In the genomic region with DNA sequence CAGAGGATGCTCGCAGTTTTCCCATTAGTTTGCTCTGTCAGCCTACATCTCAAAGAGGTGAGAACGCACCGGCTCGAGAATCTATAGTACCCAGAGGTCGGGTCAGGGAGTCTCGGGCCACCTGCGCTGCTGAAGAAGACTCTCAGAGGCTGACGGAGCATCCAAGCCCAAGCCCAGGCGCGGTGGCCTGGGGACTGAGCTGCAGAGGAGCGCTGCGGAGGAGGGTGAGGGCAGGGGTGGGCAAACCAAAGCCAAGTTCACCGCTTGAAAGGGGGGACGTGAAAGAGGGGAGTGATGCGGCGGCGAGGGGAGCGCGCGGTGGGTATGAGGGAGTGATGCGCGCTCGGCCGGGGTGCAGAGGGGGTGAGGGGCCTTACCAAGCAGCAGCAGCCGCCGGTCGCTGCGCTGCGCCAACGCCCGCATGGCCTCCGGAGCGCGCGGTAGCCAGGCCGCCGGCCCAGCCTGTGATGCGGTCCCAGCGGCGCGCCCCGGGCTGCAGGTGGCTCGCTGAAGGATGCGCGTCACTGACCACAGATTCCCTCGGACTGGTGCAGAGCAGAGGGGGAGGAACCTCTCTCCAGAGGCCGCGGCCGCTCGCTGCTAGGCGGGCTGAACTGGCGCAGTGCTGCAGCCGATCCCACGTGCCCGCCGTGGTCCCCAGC, we compare ENCODE assay signal across 8 mouse cellular contexts. TPM values are rescaled to one million over a fixed set of nuclear protein-coding genes. Genes with fewer than 3 reads are reported as not detected.
DNase-seq lines count a peak whose midpoint lies in the region; ATAC-seq and TF ChIP-seq lines count a peak whose summit lies in the region.

Gene Flt3 (minus strand): TSS at position 647 of the 662 bp plus-strand sequence.

- DNase-seq in layer of hippocampus, postnatal 10 days (ENCODE audit: low spot score in 2 of 2) = peak; percentile 24 to 37
- no peak for DNase-seq in layer of hippocampus, adult 9-10 months (ENCODE audit: low spot score)
- DNase-seq in forebrain, embryonic 14.5 days (ENCODE audit: low spot score) = no peak
- peak; percentile 25 for DNase-seq in kidney, adult 2 months
- no peak for DNase-seq in c-Kit-positive CD71-positive TER-119-positive erythroid progenitor cells, embryonic 14.5 days (ENCODE audit: low spot score)

- no peak within 1 kb of the TSS for H3K27ac ChIP-seq in brown adipose tissue, adult 24 weeks (replicated peaks; ENCODE audit: low read depth, low read length)
- no peak within 1 kb of the TSS for H3K27ac ChIP-seq in forebrain, embryonic 14.5 days (ENCODE audit: low read depth, low read length)
- H3K27ac ChIP-seq in kidney, adult 2 months (ENCODE audit: insufficient read depth, low read depth, low read length) = no peak within 1 kb of the TSS
- no peak within 1 kb of the TSS for H3K27ac ChIP-seq in lung, embryonic 16.5 days (ENCODE audit: low read length)
- no peak within 1 kb of the TSS for H3K27ac ChIP-seq in olfactory bulb, adult 2 months (ENCODE audit: insufficient read depth, low read depth, low read length)

- H3K4me3 ChIP-seq in brown adipose tissue, adult 24 weeks (ENCODE audit: insufficient read depth, low read depth, low read length) = peak within 1 kb of the TSS; percentile 7; the same call in 1 of the 2 replicates
- peak within 1 kb of the TSS; percentile 37 for H3K4me3 ChIP-seq in forebrain, embryonic 14.5 days (ENCODE audit: low read depth, low read length)
- H3K4me3 ChIP-seq in kidney, adult 2 months (ENCODE audit: insufficient read depth, low read depth, low read length) = no peak within 1 kb of the TSS; the same call in 1 of the 2 replicates
- H3K4me3 ChIP-seq in lung, embryonic 16.5 days (ENCODE audit: low read length) = peak within 1 kb of the TSS; percentile 35
- H3K4me3 ChIP-seq in olfactory bulb, adult 2 months (ENCODE audit: insufficient read depth, low read depth, low read length) = peak within 1 kb of the TSS; percentile 58

- no peaks in the 10 kb centered on the region for H3K4me1 ChIP-seq in brown adipose tissue, adult 24 weeks (ENCODE audit: control insufficient read depth, insufficient read depth, insufficient read length, low read length)
- H3K4me1 ChIP-seq in forebrain, embryonic 14.5 days (ENCODE audit: control insufficient read depth, insufficient read depth, low read length) = no peaks in the 10 kb centered on the region
- no peaks in the 10 kb centered on the region for H3K4me1 ChIP-seq in kidney, adult 2 months (ENCODE audit: control insufficient read depth, insufficient read depth, low read length)
- H3K4me1 ChIP-seq in lung, embryonic 16.5 days (replicated peaks; ENCODE audit: control insufficient read depth, insufficient read depth, low read length) = peaks cover 5% of the 10 kb centered on the region; the same call in 1 of the 2 replicates
- H3K4me1 ChIP-seq in olfactory bulb, adult 2 months (ENCODE audit: control insufficient read depth, insufficient read depth, low read length) = peaks cover 8% of the 10 kb centered on the region

- peak within 1 kb of the TSS; percentile 43 for H3K9ac ChIP-seq in forebrain, embryonic 14.5 days (ENCODE audit: low read length)
- peak within 1 kb of the TSS; percentile 32; the same call in 1 of the 2 replicates for H3K9ac ChIP-seq in lung, embryonic 16.5 days (ENCODE audit: low read length)

- H3K27me3 ChIP-seq in forebrain, embryonic 14.5 days (replicated peaks; ENCODE audit: control insufficient read depth, insufficient read depth, low read length) = peaks cover 32% of the 10 kb centered on the region
- H3K27me3 ChIP-seq in kidney, adult 2 months (replicated peaks; ENCODE audit: control insufficient read depth, insufficient read depth, low read length) = no peaks in the 10 kb centered on the region
- peaks cover 38% of the 10 kb centered on the region for H3K27me3 ChIP-seq in lung, embryonic 16.5 days (ENCODE audit: control insufficient read depth, insufficient read depth, low read depth, low read length)

- TF ChIP-seq POLR2A in kidney, adult 2 months (IDR thresholded peaks at IDR 0.05; ENCODE audit: low read depth, low read length) = no peak
- TF ChIP-seq POLR2A in olfactory bulb, adult 2 months (IDR thresholded peaks at IDR 0.05; ENCODE audit: insufficient read depth, low read depth, low read length) = no peak

- no peaks in the 10 kb centered on the region for H3K36me3 ChIP-seq in forebrain, embryonic 14.5 days (ENCODE audit: control insufficient read depth, insufficient read depth, low read length)
- no peaks in the 10 kb centered on the region for H3K36me3 ChIP-seq in kidney, adult 2 months (ENCODE audit: control insufficient read depth, insufficient read depth, low read length)
- no peaks in the 10 kb centered on the region for H3K36me3 ChIP-seq in lung, embryonic 16.5 days (ENCODE audit: control insufficient read depth, insufficient read depth, low read length)

- H3K4me2 ChIP-seq in forebrain, embryonic 14.5 days (ENCODE audit: low read length) = peak within 1 kb of the TSS; percentile 69
- peak within 1 kb of the TSS; percentile 57 for H3K4me2 ChIP-seq in lung, embryonic 16.5 days (ENCODE audit: low read depth, low read length)

- TF ChIP-seq CTCF in kidney, adult 2 months (conservative IDR thresholded peaks at IDR 0.05; ENCODE audit: insufficient read depth, insufficient read length, low read depth, low read length) = no peak
- TF ChIP-seq CTCF in olfactory bulb, adult 2 months (IDR thresholded peaks at IDR 0.05; ENCODE audit: insufficient read depth, low read depth, low read length) = no peak

- H3K9me3 ChIP-seq in forebrain, embryonic 14.5 days (replicated peaks; ENCODE audit: control insufficient read depth, low read length) = no peaks in the 10 kb centered on the region
- no peaks in the 10 kb centered on the region for H3K9me3 ChIP-seq in lung, embryonic 16.5 days (ENCODE audit: control insufficient read depth, low read length)

- WGBS in forebrain, embryonic 14.5 days = under 1% methylated on average over 56 of the region's 56 CpGs
- WGBS in kidney, adult 2 months = 3% methylated on average over 56 of the region's 56 CpGs
- whole genome bisulfite sequencing in lung, embryonic 16.5 days = 1% methylated on average over 56 of the region's 56 CpGs
- WGBS in olfactory bulb, adult 2 months = 2% methylated on average over 56 of the region's 56 CpGs

- ATAC-seq in forebrain, embryonic 14.5 days = peak; percentile 50
- ATAC-seq in lung, embryonic 16.5 days (ENCODE audit: low read depth) = peak; percentile 52; the same call in 1 of the 2 replicates

RNA-seq across cellular contexts. Expression of gene Flt3, which starts in this region (rescaled TPM):
- 1 to 10 TPM; 4.8 to 5.2 TPM for total RNA-seq in layer of hippocampus, postnatal 10 days (2021)
- polyA plus RNA-seq in brown adipose tissue, adult 24 weeks (2012; ENCODE audit: insufficient read depth, insufficient read length, missing spikeins) = not detected in 2 replicates
- 0.04 and 0.25 TPM in 2 replicates for polyA plus RNA-seq in forebrain, embryonic 14.5 days (2014; fragmentation: Nextera tagmentation; extraction: Ambion mirVana)
- polyA plus RNA-seq in kidney, adult 2 months (2012; rRNA removed) = 0.26 and 0.78 TPM in 2 replicates
- 0.18 and 0.20 TPM in 2 replicates for polyA plus RNA-seq in lung, embryonic 16.5 days (2015; fragmentation: Nextera tagmentation; extraction: Ambion mirVana)
- not detected in 2 replicates for polyA plus RNA-seq in olfactory bulb, adult 2 months (2012; ENCODE audit: insufficient read depth, insufficient read length, low replicate concordance, missing spikeins)

Comparison
In these comparisons a context has a peak if more than half of its experiments do, and no peak if none do; other contexts are left out.
1. DNase-seq: peak in layer of hippocampus, postnatal 10 days (2 of 2); none in layer of hippocampus, adult 9-10 months (single experiment), forebrain, embryonic 14.5 days (single experiment) and c-Kit-positive CD71-positive TER-119-positive erythroid progenitor cells, embryonic 14.5 days (single experiment).
2. Peak in ATAC-seq, H3K4me3 ChIP-seq, H3K9ac ChIP-seq and H3K4me2 ChIP-seq in forebrain, embryonic 14.5 days; RNA of the gene not detected or under 1 TPM.
3. Peak in DNase-seq in kidney, adult 2 months; RNA of the gene not detected or under 1 TPM.
4. Peak in ATAC-seq, H3K4me3 ChIP-seq, H3K9ac ChIP-seq and H3K4me2 ChIP-seq in lung, embryonic 16.5 days; RNA of the gene not detected or under 1 TPM.